Mouse (Mus musculus): ENCODE data around the gene Npw. TPM values are rescaled to one million over a fixed set of nuclear protein-coding genes. Genes with fewer than 3 reads are reported as not detected.

The Npw gene
- total RNA-seq (2021) = not detected
- long read RNA-seq, experiment 1 = 0 reads
- long read RNA-seq, experiment 2 = 0 reads

- no peak for DNase-seq
Observed at GRCm38 (mm10) chr17:24658017-24658758, at the start of gene Npw. Gene Npw, minus strand, starts transcription at chr17:24658457.

DNA sequence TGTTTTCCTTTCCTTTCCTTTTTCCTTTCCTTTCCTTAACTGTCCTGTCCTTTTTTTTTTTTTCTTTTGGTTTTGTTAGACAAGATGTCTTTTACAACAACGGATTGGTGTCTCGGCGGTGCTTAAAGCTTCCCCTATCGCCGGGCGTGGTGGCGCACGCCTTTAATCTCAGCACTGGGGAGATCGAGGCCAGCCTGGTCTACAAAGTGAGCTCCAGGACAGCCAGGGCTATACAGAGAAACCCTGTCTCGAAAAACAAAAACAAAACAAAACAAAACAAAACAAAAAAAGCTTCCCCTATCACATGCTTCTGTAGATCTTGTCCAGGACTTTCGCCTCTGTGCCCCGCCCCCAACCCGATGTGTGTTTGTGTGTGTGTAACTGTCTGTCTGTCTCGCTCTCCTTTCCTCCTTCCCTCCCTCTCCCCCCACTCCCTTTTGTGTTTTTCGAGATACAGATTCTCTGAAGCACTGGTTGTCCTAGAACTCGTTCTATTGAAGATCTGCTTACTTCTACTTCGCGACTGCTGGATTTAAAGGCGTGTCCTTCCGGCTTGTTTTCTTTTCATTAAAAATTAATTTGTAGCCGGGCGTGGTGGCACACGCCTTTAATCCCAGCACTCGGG, 49.7 kb upstream of the Npw start:
- no peak for DNase-seq

DNA sequence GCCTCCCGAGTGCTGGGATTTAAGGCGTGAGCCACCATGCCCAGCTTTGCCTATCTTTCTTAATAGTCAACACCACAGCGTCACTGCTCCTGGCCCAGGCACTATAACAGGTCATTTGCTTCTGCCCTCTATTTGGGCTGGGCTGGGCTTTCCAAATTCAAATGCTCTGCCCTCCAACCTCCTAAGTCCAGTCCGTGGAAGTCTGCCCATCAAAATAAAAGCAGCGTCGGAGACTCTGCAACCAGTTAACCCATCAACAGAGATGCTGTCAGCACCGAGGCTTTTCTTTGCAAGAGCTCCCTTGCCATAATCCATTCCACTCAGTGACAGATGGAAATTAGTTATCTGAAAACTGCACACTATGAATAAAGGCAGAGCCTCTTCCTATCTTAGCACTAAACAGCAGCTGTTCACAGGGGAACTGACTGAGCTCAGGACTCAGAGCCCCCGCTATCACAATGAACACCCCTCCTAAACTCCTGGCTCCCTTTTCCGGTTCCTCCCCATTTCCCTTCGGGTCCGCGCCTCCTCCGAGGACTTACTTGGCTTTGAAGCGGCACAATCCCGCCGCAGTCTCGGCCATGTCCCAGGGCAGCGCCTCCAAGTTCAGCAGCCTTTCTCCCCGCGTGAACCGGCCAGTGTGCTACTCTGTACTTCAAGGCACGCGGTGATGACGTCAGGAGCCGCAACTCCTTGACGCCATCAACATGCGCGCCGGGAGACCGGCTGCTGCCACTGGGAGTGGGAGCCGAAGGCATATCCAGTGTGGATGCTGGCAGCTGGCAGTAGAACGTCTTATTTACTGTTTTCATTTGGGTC, 48.9 kb upstream of the Npw start, which contains the start of gene Tbl3:
TSS of gene Tbl3 (minus strand) at position 679 of the 819 bp plus-strand sequence.
- peak; percentile 87 for DNase-seq

GRCm38 (mm10) chr17:24705821-24706220, 47.6 kb upstream of the Npw start:
- no peak for DNase-seq

GRCm38 (mm10) chr17:24701251-24701650, 43.0 kb upstream of the Npw start:
- no peak for DNase-seq

DNA sequence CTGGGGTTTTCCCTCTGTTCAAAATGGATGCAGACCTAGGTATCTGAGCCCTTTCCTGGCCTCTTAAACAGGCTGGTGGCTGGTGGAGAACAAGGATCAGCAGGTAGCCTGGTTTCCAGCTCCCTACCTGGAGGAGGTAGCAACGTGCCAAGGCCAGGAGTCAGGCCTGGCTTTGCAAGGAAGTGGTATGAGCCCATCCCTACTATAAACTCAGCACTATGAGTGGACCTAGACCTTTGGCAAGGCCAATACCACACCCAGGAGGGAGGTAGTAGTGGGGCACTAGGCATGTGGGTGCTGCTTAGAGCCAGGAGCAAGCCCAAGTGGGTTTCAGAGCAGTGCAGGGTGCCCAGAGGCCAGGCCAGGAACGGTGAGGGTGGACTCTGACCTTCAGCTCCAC, 41.2 kb upstream of the Npw start:
- DNase-seq = no peak

- no peak for DNase-seq
Observed at GRCm38 (mm10) chr17:24698715-24699114, 40.5 kb upstream of the Npw start.

DNA sequence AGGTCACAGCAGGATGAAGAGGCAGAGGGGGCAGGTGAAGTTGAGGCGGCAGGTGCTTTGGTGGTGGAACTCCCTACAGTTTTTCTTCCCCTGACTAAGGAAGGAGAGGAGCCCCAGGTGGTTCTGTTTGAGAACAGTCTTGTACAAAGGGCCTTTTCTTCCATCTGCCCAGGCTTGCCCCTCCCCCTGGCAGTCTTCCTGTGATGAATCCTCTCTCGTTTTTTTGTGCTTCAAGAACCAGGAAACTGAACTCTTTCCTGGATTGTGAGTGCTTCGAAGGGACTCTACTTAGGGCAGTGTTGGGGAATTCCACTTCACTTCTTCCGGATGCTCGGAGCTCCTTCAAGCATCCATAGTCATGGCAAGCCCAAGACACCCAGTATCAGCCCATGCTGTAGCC, 39.7 kb upstream of the Npw start:
- DNase-seq = no peak

GRCm38 (mm10) chr17:24696011-24696697, 37.9 kb upstream of the Npw start, which contains the start of the genes Gfer and Noxo1:
Gene Gfer, minus strand, starts transcription at chr17:24696156.
Gene Noxo1, plus strand, starts transcription at chr17:24696234.
- peak; percentile 92 for DNase-seq

DNA sequence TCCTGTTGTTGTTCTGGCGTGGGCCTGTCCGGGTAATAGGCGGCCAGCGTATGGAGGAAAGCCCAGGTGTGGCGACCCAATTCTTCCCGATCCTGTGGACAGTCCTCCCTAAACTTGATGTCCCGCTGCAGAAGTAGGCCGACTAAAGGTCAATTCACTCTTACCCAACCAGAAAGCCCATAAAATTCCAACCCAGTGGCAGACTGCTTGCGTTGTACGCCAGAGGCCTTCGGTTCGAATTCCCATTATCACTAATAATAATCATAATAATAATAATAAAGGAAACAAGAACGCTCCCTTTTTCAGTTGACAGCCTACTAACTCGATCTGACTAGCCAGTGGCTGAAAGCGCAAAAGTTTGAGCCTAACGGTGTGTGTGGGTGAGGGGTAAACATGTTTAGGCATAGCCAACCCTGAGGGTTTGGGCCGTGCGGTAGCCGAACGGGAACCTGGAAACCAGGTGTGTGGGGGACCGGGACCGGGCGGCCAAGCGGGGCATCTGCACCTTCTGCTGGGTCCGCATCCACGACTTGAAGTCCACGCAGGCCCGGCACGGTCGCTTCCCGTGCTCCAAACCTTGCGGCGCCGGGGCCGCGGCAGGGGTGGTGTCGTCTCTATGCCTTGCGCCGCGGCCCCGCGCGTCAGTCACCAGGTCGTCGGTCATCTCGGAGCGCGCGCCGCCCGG, 37.2 kb upstream of the Npw start:
- DNase-seq = no peak

DNA sequence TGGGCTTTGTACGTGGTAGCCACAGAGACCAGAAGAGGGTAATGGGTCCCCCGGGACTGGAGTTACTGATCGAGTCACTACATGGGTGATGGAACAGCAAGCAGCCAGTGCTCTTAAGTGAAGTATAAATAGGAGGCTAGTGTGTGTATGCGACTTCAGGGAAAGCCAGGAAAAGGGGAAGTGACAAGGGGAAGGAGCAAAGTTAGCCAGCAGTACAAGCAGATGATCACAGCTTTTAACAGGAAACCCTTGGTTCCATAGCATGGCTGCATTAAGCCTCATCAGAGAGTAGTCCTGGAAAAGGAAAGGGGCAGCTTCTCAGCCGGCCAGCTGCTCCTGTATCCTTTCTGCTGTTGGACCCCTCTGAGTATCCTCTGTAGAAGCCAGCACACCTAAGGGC, 34.1 kb upstream of the Npw start:
- no peak for DNase-seq

DNA sequence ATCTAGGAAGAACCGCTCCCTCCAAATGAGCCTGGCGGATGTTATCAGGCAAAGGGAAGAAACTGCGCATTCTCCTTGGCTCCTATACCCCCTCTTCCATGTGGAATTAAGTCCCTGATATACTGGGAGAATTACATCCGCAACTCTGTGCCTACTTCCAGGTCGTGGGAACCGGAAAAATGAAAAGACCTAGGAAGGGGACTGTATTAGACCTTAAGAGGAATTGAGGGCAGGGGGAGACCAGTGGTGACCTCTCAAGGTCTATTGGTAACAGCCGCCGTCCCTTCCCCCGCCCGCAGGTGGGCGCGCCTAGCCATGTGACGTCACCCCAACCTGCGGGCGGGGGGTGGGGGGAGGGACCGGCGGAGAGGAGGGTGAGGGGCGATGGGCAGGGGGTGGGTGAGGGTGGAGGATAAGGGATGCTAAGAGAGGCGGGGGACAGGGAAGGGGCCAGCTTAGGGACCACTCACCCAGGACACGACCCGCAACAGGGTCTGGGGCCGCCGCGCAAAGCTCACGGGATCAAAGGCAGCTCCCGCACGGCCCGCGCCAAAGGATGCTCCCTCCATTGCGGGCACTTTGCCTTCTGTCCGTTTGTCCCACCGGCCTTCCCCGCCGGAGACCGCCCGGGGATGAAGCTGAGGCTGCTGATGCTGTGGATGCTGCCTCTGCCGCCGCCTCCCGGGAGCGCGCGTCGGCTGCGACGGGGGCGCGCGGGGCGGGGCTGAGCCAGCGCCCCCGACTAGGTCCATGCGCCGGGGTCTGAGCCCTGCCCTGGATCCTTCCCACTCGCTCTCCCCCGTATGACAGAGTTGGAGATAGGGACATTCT, 31.2 kb upstream of the Npw start, which contains the start of gene Syngr3:
TSS of gene Syngr3 (minus strand) at position 705 of the 831 bp plus-strand sequence.
- no peak for DNase-seq

GRCm38 (mm10) chr17:24687599-24687998, 29.3 kb upstream of the Npw start:
- no peak for DNase-seq

- peak; percentile 35 for DNase-seq
Observed at GRCm38 (mm10) chr17:24687146-24687595, 28.9 kb upstream of the Npw start.

DNA sequence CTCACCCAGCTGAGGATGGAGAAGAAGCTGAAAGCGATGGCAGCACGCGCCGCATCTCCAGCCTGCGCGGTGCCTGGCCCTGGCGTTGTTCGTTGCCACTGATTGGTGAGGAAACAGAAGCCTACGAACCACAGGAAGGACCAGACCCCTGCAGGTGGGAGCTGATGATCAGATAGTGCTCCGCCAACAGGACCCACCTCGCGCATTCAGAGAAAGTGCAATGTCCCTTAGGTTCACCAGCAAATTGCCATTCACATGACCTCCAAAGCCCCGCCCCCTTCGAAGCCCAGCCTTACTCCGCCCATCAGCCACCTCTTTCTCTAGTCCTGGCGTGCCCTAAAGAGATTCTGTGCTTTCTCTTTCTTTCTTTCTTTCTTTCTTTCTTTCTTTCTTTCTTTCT, 28.3 kb upstream of the Npw start:
- no peak for DNase-seq

DNA sequence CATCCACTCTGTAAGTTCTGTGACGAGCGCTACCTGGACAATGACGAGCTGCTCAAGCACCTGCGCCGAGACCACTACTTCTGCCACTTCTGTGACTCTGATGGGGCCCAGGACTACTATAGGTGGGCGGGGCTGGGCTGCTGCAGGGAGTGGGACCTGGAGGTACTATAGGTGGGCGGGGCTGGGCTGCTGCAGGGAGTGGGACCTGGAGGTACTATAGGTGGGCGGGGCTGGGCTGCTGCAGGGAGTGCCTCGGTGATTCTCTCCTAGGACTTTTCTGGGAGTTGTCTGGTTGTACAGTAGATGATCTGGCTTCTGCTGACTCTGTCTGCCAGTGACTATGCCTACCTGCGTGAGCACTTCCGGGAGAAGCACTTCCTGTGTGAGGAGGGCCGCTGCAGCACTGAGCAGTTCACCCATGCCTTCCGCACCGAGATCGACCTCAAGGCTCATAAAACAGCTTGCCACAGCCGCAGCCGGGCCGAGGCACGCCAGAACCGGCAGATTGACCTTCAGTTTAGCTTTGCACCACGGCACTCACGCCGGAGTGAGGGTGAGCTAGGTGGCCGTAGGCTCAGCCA, 19.3 kb upstream of the Npw start:
- no peak for DNase-seq

DNA sequence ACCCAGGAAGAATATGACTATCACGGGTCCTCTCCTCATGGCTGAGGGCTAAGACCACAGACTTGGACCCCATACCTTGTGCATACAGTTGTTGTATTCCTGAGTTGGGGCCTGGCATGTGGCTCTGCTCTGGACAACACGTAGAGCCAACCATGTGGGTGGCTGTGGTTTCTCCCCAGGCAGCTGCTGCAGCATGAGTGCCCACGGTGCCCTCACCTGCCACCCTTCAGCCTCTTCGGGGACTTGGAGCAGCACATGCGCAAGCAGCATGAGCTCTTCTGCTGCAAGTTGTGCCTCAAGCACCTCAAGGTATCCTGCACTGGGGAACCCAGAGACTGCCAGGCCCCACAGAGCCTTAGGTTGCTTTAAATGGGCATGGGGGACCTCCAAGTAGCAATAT, 18.6 kb upstream of the Npw start:
- DNase-seq = no peak

- DNase-seq = no peak
Observed at GRCm38 (mm10) chr17:24676187-24676586, 17.9 kb upstream of the Npw start.

- DNase-seq = no peak
Observed at GRCm38 (mm10) chr17:24674277-24674676, 16.0 kb upstream of the Npw start.

DNA sequence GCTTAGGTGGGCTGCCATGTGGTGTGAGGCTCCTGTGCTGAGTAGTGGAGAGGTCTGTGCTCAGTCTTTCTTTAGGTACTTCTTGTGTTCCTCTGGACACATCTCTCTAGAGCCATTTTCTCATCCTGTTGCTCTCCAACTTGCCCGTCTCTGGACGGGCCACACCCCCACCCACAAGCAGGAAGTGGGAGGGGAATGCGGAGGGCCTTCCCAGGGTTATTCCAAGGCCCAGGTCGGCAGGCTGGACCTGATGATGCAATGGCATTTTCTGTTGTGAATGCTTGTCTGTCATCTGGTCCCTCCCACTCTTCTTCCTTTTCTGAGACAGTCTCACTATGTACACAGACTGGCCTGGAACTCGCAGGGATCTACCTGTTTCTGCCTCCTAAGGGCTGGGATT, 13.9 kb upstream of the Npw start:
- DNase-seq = peak; percentile 41
